Mouse (Mus musculus): ENCODE results near the gene Carnmt1.

Carnmt1 gene

GRCm38 (mm10) chr19:18711589-18711988 lies 41.0 kb downstream of the Carnmt1 start:
- in situ Hi-C loops (cut with MboI, MseI) = loop anchor here (5.0 kb wide), 1 partner anchor 36 kb away; the partner anchor contains the start of gene Trpm6

- in situ Hi-C loops (cut with MboI, MseI) = loop anchor here (5.0 kb wide), 1 partner anchor 35 kb away; the partner anchor contains the start of gene Trpm6
Measured at GRCm38 (mm10) chr19:18712153-18712865, 41.7 kb downstream of the Carnmt1 start.

GRCm38 (mm10) chr19:18712866-18713300 lies 42.3 kb downstream of the Carnmt1 start, which contains the start of gene D030056L22Rik:
TSS of gene D030056L22Rik (plus strand) at chr19:18713193.
- in situ Hi-C loops (cut with MboI, MseI) = loop anchor here (5.0 kb wide), 1 partner anchor 34 kb away; the partner anchor contains the start of gene Trpm6

DNA sequence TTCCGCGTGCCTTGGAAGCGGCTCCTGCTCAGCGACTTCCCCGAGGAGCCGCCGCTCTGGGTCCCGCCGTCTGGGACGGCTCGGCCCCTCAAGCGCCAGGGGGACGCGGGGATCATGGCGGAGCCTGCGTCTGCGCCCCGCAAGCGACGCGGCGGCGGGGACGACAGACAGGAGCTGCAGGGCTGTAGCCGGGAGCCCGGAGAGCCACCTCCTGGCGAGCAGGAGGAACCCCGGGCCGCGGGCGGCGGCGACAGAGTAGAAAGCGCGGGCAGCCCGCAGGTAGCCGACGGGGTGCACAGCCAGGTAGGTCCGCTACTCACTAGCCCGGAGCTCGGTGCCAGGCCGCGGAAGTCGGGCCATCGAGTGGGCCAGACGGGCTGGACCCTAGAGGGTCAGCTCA lies 42.8 kb downstream of the Carnmt1 start:
- in situ Hi-C loops (cut with MboI, MseI) = loop anchor here (5.0 kb wide), 1 partner anchor 34 kb away; the partner anchor contains the start of gene Trpm6

- in situ Hi-C loops (cut with MboI, MseI) = no loop called here
Measured at GRCm38 (mm10) chr19:18716374-18716773, 45.8 kb downstream of the Carnmt1 start.

DNA sequence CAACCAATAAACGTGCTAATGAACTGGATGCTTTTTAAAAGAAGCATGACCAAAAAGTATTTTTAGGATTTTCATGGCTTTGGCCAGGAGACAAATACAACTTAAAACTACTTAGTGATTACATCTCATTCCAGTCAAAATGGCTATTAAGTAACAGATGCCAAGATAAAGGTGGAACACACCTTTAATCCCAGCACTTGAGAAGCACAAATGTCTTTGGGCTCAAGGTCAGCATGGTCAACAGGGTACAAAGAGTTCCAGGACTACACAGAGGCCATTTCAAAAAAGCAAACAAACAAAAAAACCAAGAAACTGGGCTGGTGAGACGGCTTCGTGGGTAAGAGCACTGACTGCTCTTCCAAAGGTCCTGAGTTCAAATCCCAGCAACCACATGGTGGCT lies 49.8 kb downstream of the Carnmt1 start:
- in situ Hi-C loops (cut with MboI, MseI) = loop anchor here (10.0 kb wide), 1 partner anchor 114 kb away; no protein-coding TSS in a partner anchor

DNA sequence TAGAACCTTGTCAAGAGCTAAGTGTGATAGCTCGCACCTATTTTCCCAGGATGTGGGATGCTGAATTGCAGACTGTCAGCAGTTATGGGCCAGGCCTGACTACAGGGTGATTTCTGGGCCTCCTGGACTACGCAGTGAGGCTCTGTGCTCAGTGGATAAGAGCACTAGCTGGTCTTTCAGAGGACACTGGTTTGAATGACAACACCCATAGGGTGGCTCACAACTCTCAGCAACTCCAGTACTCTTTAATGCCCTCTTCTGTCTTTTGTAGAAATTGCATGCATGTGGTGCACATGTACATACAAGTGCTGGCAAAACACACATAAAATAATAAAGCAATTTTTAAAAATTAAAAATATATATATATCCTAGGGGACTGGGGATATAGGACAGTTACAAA lies 54.6 kb downstream of the Carnmt1 start:
- in situ Hi-C loops (cut with MboI, MseI) = loop anchor here (5.0 to 10.0 kb wide), 2 partner anchors 67 to 110 kb away; no protein-coding TSS in a partner anchor

GRCm38 (mm10) chr19:18730255-18730654 lies 59.7 kb downstream of the Carnmt1 start:
- in situ Hi-C loops (cut with MboI, MseI) = no loop called here

DNA sequence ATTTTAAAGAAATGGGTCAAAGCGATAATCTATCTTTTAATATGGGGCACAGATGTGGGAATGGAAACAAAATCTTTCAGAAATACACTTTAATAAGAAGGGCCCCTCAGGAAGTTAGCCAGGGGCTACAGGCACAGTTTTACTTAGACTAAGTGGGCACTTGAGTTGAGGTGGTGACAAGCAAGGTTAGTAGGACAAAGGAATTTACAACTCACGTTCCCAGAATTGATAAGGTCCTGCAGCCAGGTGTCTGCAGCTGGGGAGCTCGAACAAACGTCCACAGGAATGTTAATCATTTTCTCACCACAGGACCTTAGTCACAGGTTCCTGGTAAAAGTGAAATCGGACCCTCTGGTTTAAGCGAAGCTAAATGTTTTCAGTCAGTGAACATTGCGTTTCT lies 60.5 kb downstream of the Carnmt1 start:
- in situ Hi-C loops (cut with MboI, MseI) = no loop called here

DNA sequence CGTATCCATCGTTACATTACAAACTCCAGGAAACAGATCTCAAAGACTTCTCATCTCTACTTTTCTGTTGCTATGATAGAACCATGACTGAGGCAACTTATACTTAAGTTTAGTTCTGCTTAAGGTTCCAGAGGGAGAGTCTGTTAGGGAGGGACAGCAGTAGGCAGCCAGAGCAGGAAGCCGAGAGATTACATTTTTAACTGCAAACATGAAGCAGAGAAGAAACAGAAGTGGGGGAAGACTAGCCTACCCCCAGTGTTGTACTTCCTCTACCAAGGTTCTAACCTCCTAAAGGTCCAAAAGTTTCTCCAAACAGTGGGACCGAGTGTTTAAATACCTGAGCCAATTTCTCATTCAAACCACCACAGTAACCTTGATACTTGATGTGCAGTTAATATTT lies 65.3 kb downstream of the Carnmt1 start:
- in situ Hi-C loops (cut with MboI, MseI) = loop anchor here (5.0 kb wide), 1 partner anchor 36 kb away; no protein-coding TSS in a partner anchor

GRCm38 (mm10) chr19:18739146-18739545 lies 68.6 kb downstream of the Carnmt1 start:
- in situ Hi-C loops (cut with MboI, MseI) = loop anchor here (5.0 kb wide), 1 partner anchor 33 kb away; no protein-coding TSS in a partner anchor

- in situ Hi-C loops (cut with MboI, MseI) = no loop called here
Measured at GRCm38 (mm10) chr19:18743946-18744345, 73.4 kb downstream of the Carnmt1 start.

- in situ Hi-C loops (cut with MboI, MseI) = loop anchor here (5.0 kb wide), 1 partner anchor 34 kb away; the partner anchor contains the start of gene D030056L22Rik
Measured at GRCm38 (mm10) chr19:18746576-18747340, 76.2 kb downstream of the Carnmt1 start.

- in situ Hi-C loops (cut with MboI, MseI) = loop anchor here (5.0 kb wide), 1 partner anchor 35 kb away; the partner anchor contains the start of gene D030056L22Rik
Measured at GRCm38 (mm10) chr19:18747379-18747778, 76.8 kb downstream of the Carnmt1 start.

DNA sequence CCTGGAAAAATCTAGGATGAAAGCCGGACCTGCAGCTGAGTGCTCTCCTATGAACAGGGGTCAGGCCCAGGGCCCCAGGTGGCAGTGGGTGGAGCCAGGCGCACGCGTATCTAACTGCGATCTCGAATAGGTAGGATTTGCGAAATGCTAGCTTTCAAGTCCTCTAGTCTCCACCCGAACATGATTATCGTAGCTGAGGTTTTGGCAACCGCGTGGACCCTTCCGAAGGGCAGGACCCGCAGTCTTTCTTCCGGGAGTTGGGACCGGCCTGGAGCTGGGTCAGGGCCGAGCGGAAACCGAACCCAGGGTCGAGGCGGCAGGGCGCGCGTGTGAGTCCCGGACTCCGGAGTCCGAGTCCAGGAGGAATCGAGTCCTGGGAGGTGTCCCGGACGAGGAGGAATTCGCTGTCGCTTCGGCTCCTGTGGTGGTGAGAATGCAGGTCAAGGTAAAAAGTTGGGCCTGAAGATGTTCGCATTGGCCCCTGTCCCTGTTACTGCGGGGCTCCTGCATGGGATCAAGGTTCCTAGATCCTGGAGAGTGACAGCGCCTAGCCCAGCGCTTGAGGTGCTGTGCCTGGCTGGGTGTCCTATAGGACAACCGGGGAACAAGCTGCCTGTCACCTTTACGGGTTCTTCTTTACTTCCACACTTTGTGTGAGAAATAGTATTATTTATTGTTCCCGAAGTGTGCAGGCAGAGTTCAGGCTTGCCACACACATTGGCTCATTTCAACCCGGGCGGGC lies 79.2 kb downstream of the Carnmt1 start, which contains the start of gene Trpm6:
Gene Trpm6 (plus strand): TSS at position 386 of the 742 bp plus-strand sequence.
- in situ Hi-C loops (cut with MboI, MseI) = loop anchor here (5.0 to 10.0 kb wide), 2 partner anchors 37 to 1485 kb away; partner anchors contain the start of gene D030056L22Rik

Data from T-helper 2 cell (primary cell).